ENCODE assay signal across 8 mouse cellular contexts in genomic region chr15:6625607-6626033, GRCm38 (mm10).
DNase-seq lines count a peak whose midpoint lies in the region; ATAC-seq and TF ChIP-seq lines count a peak whose summit lies in the region.

No protein-coding gene starts in this region.

- H3K9ac ChIP-seq in embryonic facial prominence, embryonic 12.5 days = no peak overlapping the region
- H3K9ac ChIP-seq in heart, postnatal 0 days (replicated peaks; ENCODE audit: low read depth, low read length) = 0 out of 2 replicates have a peak overlapping the region, but pooled peaks have one; percentile 15
- no peak overlapping the region for H3K9ac ChIP-seq in liver, embryonic 14.5 days (replicated peaks)
- no peak overlapping the region for H3K9ac ChIP-seq in neural tube, embryonic 13.5 days

- H3K4me1 ChIP-seq in embryonic facial prominence, embryonic 12.5 days = peaks cover 3% of the 10 kb centered on the region; the same call in 1 of the 2 replicates
- 0 out of 2 replicates have a peak, but pooled peaks cover 4% of the 10 kb centered on the region for H3K4me1 ChIP-seq in heart, postnatal 0 days (ENCODE audit: control insufficient read depth, insufficient read depth)
- peaks cover 4 to 32% of the 10 kb centered on the region in 2 experiments for H3K4me1 ChIP-seq in liver, embryonic 14.5 days (replicated peaks; ENCODE audit: control insufficient read depth in 2 of 2, insufficient read depth in 2 of 2, low read length in 1 of 2)
- H3K4me1 ChIP-seq in neural tube, embryonic 13.5 days (replicated peaks) = peaks cover 14% of the 10 kb centered on the region

- TF ChIP-seq EP300 in heart, postnatal 0 days (IDR thresholded peaks at IDR 0.05; ENCODE audit: low read depth) = no peak
- TF ChIP-seq EP300 in liver, embryonic 14.5 days (IDR thresholded peaks at IDR 0.05; ENCODE audit: low read depth) = no peak

- H3K9me3 ChIP-seq in embryonic facial prominence, embryonic 12.5 days = no peaks in the 10 kb centered on the region
- no peaks in the 10 kb centered on the region for H3K9me3 ChIP-seq in heart, postnatal 0 days (replicated peaks; ENCODE audit: control insufficient read depth, low read length)
- H3K9me3 ChIP-seq in liver, embryonic 14.5 days (ENCODE audit: control insufficient read depth, low read length) = no peaks in the 10 kb centered on the region
- H3K9me3 ChIP-seq in neural tube, embryonic 13.5 days = no peaks in the 10 kb centered on the region

- no peaks in the 10 kb centered on the region for H3K36me3 ChIP-seq in embryonic facial prominence, embryonic 12.5 days
- no peaks in the 10 kb centered on the region for H3K36me3 ChIP-seq in heart, postnatal 0 days (replicated peaks; ENCODE audit: control insufficient read depth, insufficient read depth, low read length)
- no peaks in the 10 kb centered on the region for H3K36me3 ChIP-seq in liver, embryonic 14.5 days (replicated peaks; ENCODE audit: control insufficient read depth, insufficient read depth, low read depth)
- no peaks in the 10 kb centered on the region for H3K36me3 ChIP-seq in neural tube, embryonic 13.5 days

- ATAC-seq in embryonic facial prominence, embryonic 12.5 days (ENCODE audit: insufficient number of reproducible peaks, insufficient read depth, low FRiP score, low TSS enrichment) = no peak
- ATAC-seq in heart, postnatal 0 days (ENCODE audit: insufficient read depth, low read depth) = peak; percentile 33; the same call in 1 of the 2 replicates
- ATAC-seq in liver, embryonic 14.5 days (ENCODE audit: insufficient read depth) = no peak
- ATAC-seq in neural tube, embryonic 13.5 days (ENCODE audit: low read depth) = 0 out of 2 replicates have a peak, but pooled peaks have one; percentile 28
- no peak; the same call in 1 of the 2 replicates for ATAC-seq in monocyte, adult 5-6 weeks (replicated peaks; ENCODE audit: insufficient number of reproducible peaks, low FRiP score, low TSS enrichment, poor library complexity, severe bottlenecking)

- H3K4me2 ChIP-seq in embryonic facial prominence, embryonic 12.5 days (replicated peaks) = peak overlapping the region; percentile 41
- peak overlapping the region; percentile 52 for H3K4me2 ChIP-seq in heart, postnatal 0 days (ENCODE audit: low read depth, low read length)
- H3K4me2 ChIP-seq in liver, embryonic 14.5 days (ENCODE audit: low read depth) = peak overlapping the region; percentile 47
- H3K4me2 ChIP-seq in neural tube, embryonic 13.5 days = peak overlapping the region; percentile 54

- no peak overlapping the region for H3K27ac ChIP-seq in embryonic facial prominence, embryonic 12.5 days
- H3K27ac ChIP-seq in heart, postnatal 0 days (ENCODE audit: low read depth) = no peak overlapping the region
- no peak overlapping the region for H3K27ac ChIP-seq in liver, embryonic 14.5 days
- no peak overlapping the region for H3K27ac ChIP-seq in neural tube, embryonic 13.5 days (replicated peaks)

- H3K27me3 ChIP-seq in embryonic facial prominence, embryonic 12.5 days = 0 out of 2 replicates have a peak, but pooled peaks cover 3% of the 10 kb centered on the region
- no peaks in the 10 kb centered on the region for H3K27me3 ChIP-seq in heart, postnatal 0 days (ENCODE audit: control insufficient read depth, insufficient read depth, low read length)
- no peaks in the 10 kb centered on the region for H3K27me3 ChIP-seq in liver, embryonic 14.5 days (ENCODE audit: control insufficient read depth, insufficient read depth, low read length)
- no peaks in the 10 kb centered on the region for H3K27me3 ChIP-seq in neural tube, embryonic 13.5 days

- 2% methylated on average over 6 of the region's 6 CpGs for WGBS in embryonic facial prominence, embryonic 12.5 days
- 5% methylated on average over 6 of the region's 6 CpGs for WGBS in heart, postnatal 0 days
- 3% methylated on average over 6 of the region's 6 CpGs for WGBS in liver, embryonic 14.5 days (ENCODE audit: insufficient replicate concordance)
- WGBS in neural tube, embryonic 13.5 days = 6% methylated on average over 6 of the region's 6 CpGs

- H3K4me3 ChIP-seq in embryonic facial prominence, embryonic 12.5 days = no peak overlapping the region
- H3K4me3 ChIP-seq in heart, postnatal 0 days (ENCODE audit: low read depth, low read length) = peak overlapping the region; percentile 21; the same call in 1 of the 2 replicates
- no peak overlapping the region for H3K4me3 ChIP-seq in liver, embryonic 14.5 days (ENCODE audit: insufficient read depth in 1 of 2, low read depth in 2 of 2, low read length in 2 of 2)
- peak overlapping the region; percentile 21; the same call in 1 of the 2 replicates for H3K4me3 ChIP-seq in neural tube, embryonic 13.5 days

- TF ChIP-seq CTCF in heart, postnatal 0 days (IDR thresholded peaks at IDR 0.05; ENCODE audit: low read depth) = peak; percentile 67
- TF ChIP-seq CTCF in liver, embryonic 14.5 days (IDR thresholded peaks at IDR 0.05; ENCODE audit: low read depth) = peak; percentile 65

- DNase-seq in CD4-positive helper T cell, adult 2 months (ENCODE audit: low read depth, low spot score) = peak; percentile 80
- peak; percentile 77 for DNase-seq in adipocyte (ENCODE audit: low spot score)
- peak; percentile 62 for DNase-seq in heart, postnatal 0 days (ENCODE audit: low spot score)
- DNase-seq in kidney, postnatal 36 days = peak; percentile 54 to 67
- DNase-seq in liver, embryonic 14.5 days (ENCODE audit: low read depth in 3 of 3, low spot score in 3 of 3) = peak in 1 of 3 experiments; percentile 28

Comparison
In these comparisons a context has a peak if more than half of its experiments do, and no peak if none do; other contexts are left out.
1. ATAC-seq: peak in heart, postnatal 0 days (single experiment) and neural tube, embryonic 13.5 days (single experiment); none in embryonic facial prominence, embryonic 12.5 days (single experiment), liver, embryonic 14.5 days (single experiment) and monocyte, adult 5-6 weeks (single experiment).
2. H3K4me3 ChIP-seq: peak in heart, postnatal 0 days (single experiment) and neural tube, embryonic 13.5 days (single experiment); none in embryonic facial prominence, embryonic 12.5 days (single experiment) and liver, embryonic 14.5 days (0 of 2).
3. Peak in every context shown above with its lines, with median percentiles within 50 percentile points of each other: H3K4me2 ChIP-seq.